Mouse (Mus musculus) adrenal gland, postnatal 10 days (tissue): ENCODE measurements around the gene Adora3. TPM values are rescaled to one million over a fixed set of nuclear protein-coding genes. Genes with fewer than 3 reads are reported as not detected.

ENCODE experiments used
- DNase-seq: peaks from one replicate; pipeline ENCODE4 v3.0.0; 2021; ENCODE audit warnings: mixed read lengths
- long read RNA-seq, 2 experiments: library from polyadenylated mRNA; stranded (forward); transcript quantifications; one replicate each; pipeline ENCODE4 v2.0.0; 2021
- total RNA-seq, 2 experiments: library from RNA; stranded (reverse); gene quantifications; 2 replicates each; pipeline ENCODE4 v1.2.3; 2021

The Adora3 gene
- under 1 TPM in 1 of 2 experiments, not detected in 1; 0.54 TPM for total RNA-seq
- long read RNA-seq, experiment 1 = 0 reads
- long read RNA-seq, experiment 2 = 0 reads

DNA sequence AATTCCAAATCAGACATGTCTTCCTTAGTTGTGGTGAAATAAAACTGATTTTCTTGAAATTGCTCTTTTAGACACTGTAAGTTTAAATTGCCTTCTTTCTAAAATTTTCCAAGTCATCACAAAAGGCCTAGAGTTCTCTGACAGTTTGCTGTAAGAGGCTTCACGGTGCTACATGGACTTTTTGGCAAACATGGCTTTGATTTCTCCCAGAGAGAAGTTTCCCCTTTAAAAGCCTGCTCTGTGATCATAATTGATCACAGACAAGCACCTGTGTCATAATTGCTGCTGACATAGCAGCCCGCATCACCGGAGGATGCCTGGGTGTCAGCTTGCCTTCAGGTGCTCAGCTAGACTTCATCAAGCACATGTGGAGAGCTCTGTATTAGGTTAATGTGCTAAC is at the start of gene Adora3, which contains the start of gene Tmigd3:
Gene Adora3, plus strand, starts transcription at position 301 of the 400 bp plus-strand sequence.
Gene Tmigd3, plus strand, starts transcription at position 346 of the 400 bp plus-strand sequence.
- DNase-seq = no peak

DNA sequence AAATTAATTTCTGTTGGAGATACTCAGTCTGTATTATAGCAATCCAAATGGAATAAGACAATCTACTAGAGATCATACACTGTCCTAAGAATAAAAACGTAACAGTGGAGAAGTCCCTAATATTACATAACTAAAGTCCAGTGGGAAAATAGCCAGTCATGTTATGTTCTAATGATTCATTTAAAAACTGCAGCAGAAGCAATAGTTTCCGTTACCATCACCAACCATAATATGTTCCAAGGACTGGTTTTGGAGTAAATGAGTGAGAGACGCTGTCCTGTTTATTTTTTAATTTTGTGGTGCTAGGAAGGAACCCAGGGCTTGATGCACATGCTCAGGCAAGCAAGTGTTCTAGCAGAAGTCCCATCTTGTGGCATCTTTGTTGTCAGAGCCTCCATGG is 49.2 kb upstream of the Adora3 start:
- no peak for DNase-seq

- DNase-seq = no peak
These were observed 47.0 kb upstream of the Adora3 start for GRCm38 (mm10) chr3:105823609-105824008.

DNA sequence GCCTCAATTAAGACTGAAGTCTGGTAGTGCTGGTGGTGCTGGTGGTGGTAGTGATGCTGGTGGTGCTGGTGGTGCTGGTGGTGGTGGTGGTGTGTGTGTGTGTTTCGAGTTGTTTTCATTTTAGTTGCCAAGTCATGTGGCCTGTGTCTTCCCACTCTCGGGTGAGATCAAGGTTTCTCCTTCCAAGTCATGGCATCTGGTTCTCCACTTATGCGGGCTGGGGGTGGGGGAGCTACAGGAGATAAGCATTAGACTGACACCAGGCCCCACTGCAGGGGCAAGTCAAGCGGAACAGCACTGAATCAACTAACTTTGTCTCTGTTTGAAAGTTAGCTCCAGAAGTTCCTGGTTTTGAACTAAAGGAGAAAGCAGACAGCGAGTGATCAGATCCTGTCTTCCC is 46.6 kb upstream of the Adora3 start:
- DNase-seq = no peak

GRCm38 (mm10) chr3:105824704-105825103 is 46.0 kb upstream of the Adora3 start:
- no peak for DNase-seq

- DNase-seq = peak; percentile 62
These were observed 45.0 kb upstream of the Adora3 start for GRCm38 (mm10) chr3:105825501-105826161.

DNA sequence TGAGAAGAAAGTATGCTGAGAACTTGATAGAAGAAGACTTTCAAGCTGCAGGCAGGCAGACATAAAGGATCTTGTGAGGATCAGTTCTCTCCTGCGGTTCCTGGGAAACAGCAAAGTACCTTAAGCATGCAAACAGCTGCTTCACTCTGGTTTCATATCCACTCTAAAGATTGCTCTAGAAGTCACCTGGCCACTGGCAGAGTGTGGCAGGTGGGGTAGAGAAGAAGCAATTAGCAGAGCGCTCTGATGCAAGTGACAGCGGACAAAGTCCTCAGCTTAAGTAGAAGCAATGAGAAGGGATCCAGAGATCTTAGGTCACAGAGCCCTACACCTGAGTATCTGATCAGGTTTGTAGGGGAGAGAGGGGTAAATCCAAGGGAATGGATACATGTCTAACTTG is 39.1 kb upstream of the Adora3 start:
- DNase-seq = no peak

DNA sequence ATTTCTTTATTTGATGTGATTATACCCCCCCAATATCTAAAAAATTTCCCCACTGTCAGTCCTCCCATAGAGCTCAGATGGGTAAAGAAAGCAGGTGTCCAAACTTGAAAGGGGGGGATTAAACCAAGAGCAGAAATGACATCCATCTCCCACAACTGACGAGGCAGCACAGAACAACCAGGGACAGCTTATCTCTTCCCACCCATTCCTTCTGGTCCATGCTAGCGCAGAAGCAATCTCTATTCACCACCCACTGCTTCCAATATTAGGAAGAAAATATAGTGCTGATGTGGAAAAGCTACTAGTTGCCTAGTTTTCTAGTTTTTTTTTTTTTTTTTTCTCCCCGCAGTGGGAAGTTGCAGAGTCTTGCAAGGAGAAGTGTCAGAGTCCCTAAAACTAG is 34.8 kb upstream of the Adora3 start:
- DNase-seq = no peak

GRCm38 (mm10) chr3:105836883-105837282 is 33.8 kb upstream of the Adora3 start:
- DNase-seq = no peak

DNA sequence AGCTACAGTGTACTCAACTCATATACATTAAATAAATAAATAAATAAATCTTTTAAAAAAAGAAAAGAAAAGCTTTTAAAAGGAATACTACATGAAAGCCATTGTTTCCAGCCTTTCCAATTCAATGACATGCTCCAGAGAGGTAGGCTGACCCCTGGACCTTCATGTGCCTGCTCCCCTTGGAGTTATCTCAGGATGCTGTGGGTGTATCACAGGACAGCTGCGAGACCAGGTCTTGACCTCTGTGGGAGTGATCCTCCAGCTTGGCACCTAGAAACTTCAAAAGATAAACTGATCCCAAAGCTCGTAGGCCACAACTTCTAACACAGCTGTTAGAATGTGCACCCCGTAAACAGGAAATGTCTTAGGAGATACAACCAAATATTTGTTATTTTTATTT is 32.0 kb upstream of the Adora3 start:
- no peak for DNase-seq

DNA sequence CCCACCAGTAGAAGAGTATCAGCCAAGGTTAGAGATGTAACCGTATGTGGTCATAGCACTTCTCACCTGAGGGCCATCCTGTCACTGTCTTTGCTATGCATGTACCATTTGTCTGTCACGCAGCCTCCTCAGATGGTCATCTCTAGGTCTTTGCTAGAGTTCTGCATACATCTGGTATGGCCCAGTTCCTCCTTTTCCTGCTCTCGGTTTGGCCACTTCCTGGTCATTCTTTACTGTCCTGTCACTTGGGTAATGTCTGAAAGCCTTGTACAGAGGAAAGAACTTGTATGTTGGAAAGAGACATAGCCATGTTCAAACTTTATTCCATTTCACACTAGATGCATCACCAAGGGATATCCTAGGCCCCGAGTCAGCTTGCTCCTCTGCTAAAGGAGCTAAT is 30.8 kb upstream of the Adora3 start:
- DNase-seq = no peak

GRCm38 (mm10) chr3:105846294-105847069 is 24.2 kb upstream of the Adora3 start:
- DNase-seq = no peak

DNA sequence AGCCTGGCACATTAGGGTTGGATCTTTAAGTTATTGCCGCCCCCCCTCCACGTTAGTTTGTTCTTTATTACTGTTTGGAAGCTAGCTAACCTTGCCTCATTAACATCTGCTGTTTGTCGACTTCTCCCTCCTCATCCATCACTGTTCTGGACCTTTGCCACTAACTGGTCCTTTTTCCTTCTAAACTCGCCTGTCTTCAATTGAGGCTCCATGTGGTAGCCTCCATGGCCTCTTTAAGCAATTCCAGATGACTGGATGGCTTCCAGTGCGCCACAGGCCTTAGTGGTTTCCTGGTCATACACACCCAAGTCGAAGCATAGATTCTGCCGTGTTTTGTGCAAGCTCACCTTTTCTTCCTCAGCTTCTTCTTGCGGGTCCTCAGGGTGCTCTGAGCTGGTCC is 16.9 kb upstream of the Adora3 start:
- DNase-seq = no peak

- DNase-seq = no peak
These were observed 15.9 kb upstream of the Adora3 start for GRCm38 (mm10) chr3:105854786-105855185.

DNA sequence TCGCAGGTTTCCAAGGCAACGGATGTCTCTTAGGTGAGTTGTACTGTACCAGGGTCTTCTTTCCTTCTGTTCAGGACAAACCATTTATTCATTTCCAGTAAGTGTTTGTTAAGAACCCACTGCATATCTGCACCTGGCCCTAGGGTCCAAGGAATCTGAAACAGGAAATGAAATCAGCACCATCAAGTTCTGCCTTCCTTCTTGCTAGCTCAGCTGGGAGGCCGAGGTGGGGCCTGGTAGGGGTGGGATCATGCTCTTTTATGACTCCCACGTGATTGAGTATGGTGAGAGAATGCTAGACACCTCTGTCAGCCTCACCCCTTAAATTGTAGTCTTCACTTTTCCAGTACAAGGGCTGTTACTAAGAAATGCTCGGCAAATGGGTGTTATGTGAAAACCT is 13.1 kb upstream of the Adora3 start:
- no peak for DNase-seq

- DNase-seq = no peak
These were observed 8.8 kb upstream of the Adora3 start for GRCm38 (mm10) chr3:105861747-105862366.

DNA sequence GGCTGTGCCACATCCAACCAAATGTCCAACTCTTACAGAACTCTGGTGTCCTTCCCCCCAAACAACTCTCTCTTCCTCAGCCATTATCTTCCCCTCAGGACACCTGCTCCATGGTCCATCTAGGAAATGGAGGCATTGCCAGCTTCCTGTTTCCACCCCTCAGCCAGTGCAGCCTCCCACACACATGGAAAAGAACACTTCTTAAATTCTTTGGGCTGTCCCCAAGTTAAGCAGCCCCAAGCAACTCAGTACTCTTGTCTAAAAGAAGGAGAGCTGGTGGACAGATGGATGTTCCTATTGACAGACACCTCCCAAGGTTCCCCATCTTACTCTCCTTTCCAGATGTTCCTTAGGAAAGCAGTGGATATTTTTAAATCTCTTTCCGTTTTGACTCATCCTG is 6.5 kb upstream of the Adora3 start:
- no peak for DNase-seq

GRCm38 (mm10) chr3:105865122-105865521 is 5.5 kb upstream of the Adora3 start:
- no peak for DNase-seq

DNA sequence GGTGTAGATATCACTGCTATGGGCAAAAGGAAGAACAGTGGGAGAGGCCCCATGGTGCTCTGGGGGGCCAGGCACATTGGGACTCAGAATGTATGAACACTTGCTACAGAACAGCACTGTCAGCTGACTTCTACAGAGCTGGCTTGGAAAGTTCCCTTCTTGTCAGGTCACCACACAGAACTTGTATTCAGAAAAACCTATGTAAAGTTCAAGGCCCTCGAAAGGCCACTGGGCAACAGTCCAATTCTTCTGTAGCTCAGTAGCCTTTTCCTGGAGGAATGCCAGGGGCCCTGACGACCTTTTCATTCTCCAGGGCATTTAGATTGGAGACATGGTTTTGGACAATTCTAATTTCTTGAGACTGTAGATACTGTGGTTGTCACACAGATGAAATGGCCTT is 2.5 kb upstream of the Adora3 start:
- DNase-seq = peak; percentile 87

DNA sequence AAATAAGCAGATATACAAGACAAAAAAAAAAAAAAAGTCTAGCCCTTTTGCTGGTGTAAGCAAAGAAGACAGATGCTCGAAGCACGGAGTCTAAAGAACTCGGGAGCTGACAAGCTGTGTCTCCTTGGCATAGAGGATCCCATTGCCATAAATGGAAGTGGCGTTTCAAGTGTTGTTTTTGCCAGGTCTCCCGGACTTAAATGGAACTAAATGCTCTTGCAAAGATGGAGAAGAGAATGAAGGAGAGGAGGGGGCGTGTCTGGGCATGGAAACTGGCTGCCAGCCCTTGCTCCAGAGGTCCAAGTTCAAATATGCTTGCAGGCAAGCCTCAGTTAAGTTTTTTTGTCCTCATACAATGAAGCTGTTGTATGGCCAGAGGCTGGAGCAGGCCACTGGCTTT is 1.4 kb downstream of the Adora3 start:
- no peak for DNase-seq

GRCm38 (mm10) chr3:105872579-105872978 is 1.9 kb downstream of the Adora3 start:
- no peak for DNase-seq

- no peak for DNase-seq
These were observed 3.1 kb downstream of the Adora3 start for GRCm38 (mm10) chr3:105873451-105874445.
